Mouse (Mus musculus) thymus, postnatal 4 days (tissue): ENCODE results near the gene Gmnn.
"Not testable (repeated sequence)": the region's sequence is repeated elsewhere in the genome, so short reads cannot be mapped to it uniquely, and the experiment has no call there.

Source experiments
- DNase-seq: peaks from one replicate; pipeline ENCODE4 v3.0.0; 2021

The Gmnn gene

DNA sequence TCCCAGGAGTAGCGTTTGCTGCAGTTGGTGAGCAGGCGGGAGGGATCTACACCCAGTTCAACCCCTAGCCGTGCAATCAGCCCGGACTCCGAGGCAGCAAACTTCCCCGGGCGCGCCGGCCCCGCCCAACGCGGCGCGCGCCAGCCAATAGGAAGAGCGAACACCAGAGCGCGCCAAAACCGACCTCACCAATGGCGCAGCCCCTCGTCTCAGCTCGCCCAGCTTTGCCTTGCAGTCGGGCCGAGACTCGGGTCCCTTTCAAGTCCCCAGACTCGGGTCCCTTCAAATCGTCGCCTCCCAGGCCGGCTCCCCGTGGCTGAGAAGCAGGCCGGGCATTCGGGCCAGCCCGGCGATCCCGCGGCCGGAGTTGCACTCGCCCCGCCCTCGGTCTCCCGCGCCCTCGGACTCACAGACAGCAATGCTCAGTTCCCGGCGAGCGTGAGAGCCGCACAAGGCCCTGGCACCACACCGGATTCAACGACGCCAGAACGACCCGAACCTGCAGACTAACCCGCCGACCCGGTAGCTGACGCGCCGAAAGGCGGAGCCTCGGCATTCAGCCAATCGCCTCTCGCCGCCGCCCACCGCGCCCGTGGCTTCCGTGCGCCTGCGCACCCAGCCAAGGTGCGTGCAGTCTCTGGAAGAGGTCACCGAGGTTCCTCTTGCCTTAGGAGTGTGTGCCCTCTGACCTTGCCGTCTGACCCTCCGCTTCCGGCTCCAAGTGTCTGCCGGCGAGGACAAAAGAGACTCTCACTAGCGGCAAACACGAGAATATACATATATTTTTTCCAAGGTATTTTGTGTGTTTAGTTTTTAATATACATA is at the start of gene Gmnn:
Gene Gmnn, minus strand, starts transcription at position 521 of the 825 bp plus-strand sequence.
- peak; percentile 96 for DNase-seq

DNA sequence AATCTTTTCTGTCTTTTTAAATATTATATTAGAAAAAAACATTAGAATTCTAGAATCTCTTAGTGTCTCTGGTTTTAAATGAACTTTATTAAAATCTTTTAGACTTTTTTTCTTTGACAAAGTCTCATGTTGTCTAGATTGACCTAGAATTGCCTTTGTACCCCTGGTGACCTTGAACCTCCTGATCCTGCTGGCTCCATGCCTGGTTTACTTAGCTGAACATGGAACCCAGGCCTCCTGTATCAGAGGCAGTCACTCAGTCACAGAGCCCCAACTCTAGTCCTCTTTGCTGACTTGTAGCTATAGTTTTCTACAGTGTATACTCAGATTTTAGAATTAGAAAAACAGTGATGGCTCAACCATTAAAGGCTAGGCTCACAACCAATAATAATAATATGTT is 44.4 kb upstream of the Gmnn start:
- DNase-seq = no peak

DNA sequence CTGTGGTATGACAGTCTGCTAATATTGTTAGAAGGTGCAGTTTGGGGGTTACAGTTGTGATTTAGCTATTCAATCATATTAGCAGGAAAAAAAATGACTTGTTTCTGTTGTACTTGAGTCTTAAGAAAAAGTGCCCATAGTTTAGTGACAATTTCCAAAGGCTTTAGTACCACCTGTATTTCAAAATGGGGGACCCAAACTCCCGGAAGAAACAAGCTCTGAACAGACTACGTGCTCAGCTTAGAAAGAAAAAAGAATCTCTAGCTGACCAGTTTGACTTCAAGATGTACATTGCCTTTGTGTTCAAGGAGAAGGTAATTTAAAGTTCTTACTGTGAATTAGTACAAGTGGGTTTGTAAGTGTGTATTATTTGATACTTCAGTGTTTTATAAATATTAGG is 41.5 kb upstream of the Gmnn start:
- DNase-seq = no peak

GRCm38 (mm10) chr13:24802131-24802691 is 40.5 kb upstream of the Gmnn start:
- peak; percentile 50 for DNase-seq

DNA sequence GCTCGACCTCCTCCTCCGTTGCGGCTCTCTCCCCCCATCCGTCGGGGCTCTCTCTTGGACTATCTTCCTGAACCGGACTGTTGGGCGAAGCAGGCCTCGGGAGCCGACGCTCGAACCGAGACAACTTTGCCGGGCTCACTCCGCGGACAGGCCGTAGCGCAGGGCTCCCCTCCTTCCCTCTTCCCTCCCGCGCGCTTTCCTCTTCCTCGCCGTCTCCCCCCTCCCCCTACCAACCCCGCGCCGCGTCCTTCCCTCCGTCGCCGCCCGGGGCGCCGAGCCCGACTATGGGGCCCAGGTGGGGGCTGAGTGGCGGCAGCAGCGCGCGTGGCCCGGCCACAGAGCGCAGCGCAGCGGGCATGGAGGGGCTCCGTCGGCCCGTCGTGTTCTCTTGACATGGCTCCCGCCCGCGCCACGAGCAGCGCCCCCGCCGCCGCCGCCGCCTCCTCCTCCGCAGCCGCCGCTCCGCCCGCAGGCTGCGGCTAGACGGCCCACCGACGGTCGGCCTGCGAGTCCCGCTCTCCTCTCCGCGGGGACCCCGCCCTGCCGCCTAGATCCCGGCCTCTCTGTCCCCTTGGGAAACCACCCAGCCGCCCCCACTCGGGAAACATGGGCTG is 39.7 kb upstream of the Gmnn start, which contains the start of gene BC005537:
Gene BC005537, plus strand, starts transcription at position 350 of the 614 bp plus-strand sequence.
- peak; percentile 84 for DNase-seq

GRCm38 (mm10) chr13:24800674-24801307 is 39.1 kb upstream of the Gmnn start:
- peak; percentile 97 for DNase-seq

DNA sequence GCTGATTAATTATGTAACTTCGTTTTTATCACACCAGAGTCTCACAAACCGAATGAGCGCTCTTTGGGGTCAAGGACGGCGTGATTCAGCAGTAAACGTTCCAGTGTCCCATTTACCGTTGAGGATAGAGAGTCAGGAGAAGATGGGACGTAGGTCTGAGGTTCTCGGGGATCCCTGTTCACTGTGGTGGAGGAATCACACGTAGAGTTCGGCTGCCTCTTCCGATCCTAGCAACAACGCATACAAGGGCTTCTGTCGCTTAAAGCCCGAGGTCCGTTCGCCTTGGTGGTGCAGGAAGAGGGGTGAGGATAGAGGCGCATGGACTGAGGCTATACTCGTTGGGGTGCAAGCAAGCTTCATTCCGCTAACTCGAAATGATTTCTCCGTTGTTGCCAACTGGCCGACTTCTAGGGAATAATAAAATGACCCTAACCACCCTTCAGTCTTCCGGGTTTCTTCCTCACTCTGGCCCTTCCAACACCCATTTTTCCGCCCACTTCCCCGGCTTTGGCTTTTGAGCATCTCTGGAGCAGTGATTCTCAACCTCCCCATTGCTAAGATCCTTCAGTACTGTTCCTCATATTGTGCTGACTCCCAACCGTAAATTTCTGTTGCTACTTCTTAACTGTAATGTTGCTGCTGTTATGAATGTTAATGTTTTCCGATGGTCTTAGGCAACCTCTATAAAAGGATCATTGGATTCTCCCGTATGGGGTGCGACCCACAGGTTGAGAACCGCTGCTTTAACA is 38.4 kb upstream of the Gmnn start:
- peak; percentile 52 for DNase-seq

- DNase-seq = no peak
Measured at GRCm38 (mm10) chr13:24799378-24799777, 37.7 kb upstream of the Gmnn start.

DNA sequence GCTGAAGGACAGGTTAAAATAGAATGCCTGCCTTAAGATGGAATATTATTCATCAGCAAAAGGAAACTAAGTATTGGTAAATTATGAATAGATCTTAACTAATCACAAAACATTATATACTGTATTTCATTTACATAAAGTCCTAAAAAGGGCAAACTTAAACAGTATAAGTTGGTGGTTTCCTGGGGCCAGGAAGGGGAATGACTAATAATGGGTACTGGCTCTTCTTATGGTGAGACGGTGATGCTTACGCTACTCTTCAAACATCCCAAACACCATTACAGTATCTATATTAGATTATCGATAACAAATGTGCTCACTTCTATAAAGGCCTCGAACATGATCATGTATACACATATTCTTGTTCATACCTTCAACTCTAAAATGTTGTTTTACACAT is 37.0 kb upstream of the Gmnn start:
- no peak for DNase-seq

DNA sequence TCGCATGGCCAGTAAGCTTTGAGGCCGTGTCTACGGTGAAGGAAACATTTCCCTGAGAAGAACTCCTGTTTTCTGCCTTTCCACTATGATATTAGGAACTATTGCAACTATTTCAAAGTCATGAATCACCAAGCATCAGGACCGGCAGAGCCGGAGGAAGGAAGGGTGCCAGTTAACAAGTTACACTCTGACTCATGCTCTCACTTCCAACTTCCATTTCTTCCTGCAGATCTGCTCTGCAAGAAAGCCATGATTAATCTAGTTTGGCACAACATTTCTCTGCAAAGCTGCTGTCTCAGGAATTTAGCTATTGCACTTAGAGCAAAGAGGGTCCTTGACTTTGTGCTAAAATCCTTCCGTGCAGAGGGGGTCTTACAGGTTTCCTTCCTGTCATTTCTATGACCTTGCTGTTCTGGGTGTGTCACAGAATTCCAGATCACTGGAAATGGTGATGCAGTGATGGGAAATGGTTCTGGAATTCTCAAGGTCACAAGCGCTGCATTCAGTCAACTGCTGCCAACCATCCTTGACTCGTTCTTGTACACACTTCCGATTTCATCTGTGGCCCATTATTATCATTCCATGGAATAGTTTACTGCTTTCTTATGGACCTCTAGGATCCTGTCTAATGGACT is 30.8 kb upstream of the Gmnn start:
- DNase-seq = no peak

DNA sequence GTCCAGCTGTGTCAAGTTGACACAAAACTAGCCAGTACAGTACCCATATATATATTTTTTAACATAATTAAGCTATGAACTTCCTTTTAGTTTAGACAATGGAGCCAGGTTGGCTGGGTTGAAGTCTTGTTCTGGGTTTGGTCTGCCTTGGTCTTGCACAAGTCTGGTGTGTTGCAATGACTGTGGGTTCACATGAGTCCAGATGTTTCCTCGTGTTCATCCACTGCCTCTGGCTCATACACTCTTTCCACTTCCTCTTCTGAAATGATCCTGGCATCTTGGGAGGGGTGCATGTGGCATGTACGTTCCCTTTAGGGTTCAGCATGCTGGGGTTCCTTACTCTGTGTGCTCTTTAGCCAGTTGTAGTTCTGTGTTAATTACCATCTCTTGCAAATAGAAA is 29.6 kb upstream of the Gmnn start:
- no peak for DNase-seq

GRCm38 (mm10) chr13:24787477-24787876 is 25.8 kb upstream of the Gmnn start:
- no peak for DNase-seq

DNA sequence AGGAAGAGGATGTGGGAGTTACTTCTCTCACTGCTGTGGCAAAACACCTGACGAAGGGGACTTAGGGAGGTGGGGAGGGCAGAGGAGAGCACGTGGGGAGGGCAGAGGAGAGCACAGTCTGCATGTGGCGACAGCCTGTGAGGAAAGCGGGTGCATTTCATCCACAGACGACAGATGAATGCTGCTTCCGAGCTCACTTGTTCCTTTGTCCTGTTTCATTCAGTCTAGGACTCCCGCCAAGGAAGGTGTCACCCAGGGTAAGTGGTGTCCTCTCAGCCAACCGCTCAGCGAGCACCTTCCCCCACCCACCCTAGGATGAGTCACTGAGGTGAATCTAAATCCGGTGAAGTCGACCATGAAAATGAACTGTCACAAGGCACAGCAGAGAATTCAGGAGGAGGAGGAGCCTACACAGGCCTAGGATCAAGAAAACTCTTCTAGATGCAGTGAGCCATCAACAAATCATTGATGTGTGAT is 24.3 kb upstream of the Gmnn start:
- peak; percentile 62 for DNase-seq

GRCm38 (mm10) chr13:24781916-24782315 is 20.2 kb upstream of the Gmnn start:
- DNase-seq = no peak

DNA sequence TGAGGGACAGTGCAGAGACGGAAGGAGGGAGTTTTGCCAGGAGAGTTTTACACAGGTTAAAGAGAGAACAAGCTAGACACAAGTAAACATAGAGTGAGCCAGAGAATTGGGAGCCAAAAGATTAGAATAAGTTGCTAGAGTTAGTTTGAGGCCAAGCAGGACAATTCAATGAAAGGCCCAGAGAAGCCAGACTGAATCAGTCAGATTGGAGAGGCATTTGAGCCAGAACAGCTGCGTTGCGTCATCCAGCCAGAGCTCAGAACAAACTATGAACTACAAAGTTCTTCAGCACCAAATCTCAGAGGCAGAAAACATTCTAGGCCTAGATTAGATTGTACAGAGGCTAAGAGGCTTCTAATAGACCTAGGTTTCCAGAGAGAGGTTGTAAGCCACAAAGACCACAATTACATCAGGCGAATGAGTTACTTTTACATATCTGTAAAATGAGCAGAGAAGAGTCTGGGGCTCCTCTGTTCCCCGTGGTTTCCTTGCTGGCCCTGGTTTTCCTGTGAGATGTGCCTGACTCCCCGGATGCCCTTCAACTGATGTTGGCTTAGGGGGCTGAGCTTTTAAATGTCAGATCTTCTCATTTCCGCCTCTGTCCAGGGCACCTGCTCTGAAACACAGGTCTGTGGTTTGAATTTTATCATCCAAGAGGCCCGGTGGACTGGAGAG is 17.1 kb upstream of the Gmnn start:
- DNase-seq = peak; percentile 18

- DNase-seq = no peak
Measured at GRCm38 (mm10) chr13:24778026-24778425, 16.3 kb upstream of the Gmnn start.

DNA sequence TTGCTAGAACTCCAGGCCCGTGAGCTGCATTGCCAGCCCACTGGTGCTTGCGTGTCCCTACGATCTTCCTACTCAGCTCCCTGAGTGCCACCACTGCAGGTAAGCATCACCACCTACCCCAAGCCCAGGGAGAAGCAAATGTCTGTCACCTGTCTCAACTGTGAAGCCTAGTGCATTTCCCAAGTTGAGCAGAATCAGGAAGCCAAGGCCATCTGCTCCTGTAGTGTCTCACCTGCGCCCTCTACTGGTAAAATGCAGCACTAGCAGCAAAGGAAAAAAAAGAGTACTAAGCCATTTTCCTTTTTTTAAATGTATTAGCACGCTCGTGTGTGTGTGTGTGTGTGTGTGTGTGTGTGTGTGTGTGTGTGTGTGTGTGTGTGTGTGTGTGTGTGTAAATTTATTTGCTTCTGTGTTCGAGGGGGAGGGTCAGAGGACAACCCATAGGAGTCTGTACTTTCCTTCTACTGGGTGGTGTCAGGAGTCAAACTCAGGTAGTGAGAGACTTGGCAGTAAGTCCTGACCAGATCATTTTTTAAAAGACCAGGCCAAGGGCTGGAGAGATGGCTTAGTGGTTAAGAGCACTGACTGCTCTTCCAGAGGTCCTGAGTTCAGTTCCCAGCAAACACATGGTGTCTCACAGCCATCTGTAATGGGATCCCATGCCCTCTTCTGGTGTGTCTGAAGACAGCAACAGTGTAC is 14.6 kb upstream of the Gmnn start:
- peak; percentile 66 for DNase-seq

GRCm38 (mm10) chr13:24771482-24771881 is 9.8 kb upstream of the Gmnn start:
- not testable (repeated sequence) for DNase-seq

- DNase-seq = not testable (repeated sequence)
Measured at GRCm38 (mm10) chr13:24767809-24768208, 6.1 kb upstream of the Gmnn start.

- peak; percentile 13 for DNase-seq
Measured at GRCm38 (mm10) chr13:24762254-24762653, 531 bp upstream of the Gmnn start.

- no peak for DNase-seq
Measured at GRCm38 (mm10) chr13:24761083-24761402, 680 bp downstream of the Gmnn start.
